Mouse (Mus musculus): ENCODE measurements at regions not wholly inside any gene's neighbourhood (a gene's known extent, or its start where the extent isn't known, plus 50 kb on each side); places are given as distances from the start of the nearest gene placed in this dataset.

DNA sequence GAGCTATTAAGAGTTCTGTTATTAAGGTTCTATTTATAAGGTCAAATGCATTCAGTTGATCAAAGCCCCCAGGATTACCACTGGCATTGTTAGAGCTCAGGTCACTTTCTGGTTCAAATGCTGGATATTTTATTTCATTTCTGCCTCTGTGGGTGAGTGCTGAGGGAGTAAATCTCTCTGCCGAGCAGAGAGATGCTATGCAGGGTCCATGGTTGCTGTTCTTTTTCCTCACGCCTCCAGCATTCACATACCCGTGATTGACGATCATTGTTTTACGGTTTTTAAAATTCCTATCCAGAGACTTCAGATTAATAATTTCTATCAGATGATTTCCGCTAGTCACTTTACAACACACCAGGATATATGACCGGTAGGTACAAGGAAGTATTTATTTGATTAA lies 64.1 kb upstream of the Scel start:
- no peak for TF ChIP-seq CTCF (IDR thresholded peaks at IDR 0.05; ENCODE audit: low read depth)
- TF ChIP-seq EP300 (IDR thresholded peaks at IDR 0.05; ENCODE audit: low read depth): no peak

Measured in liver, postnatal 0 days (tissue).